Mouse (Mus musculus) kidney, embryonic 16.5 days (tissue): ENCODE data around the gene Stard3nl. TPM values are rescaled to one million over a fixed set of nuclear protein-coding genes. Genes with fewer than 3 reads are reported as not detected.

ENCODE experiments used
- ATAC-seq: fragments of 200-750 bp; cut with Nextera tagmentation; 2 replicates; pipeline ENCODE4 v1.8.0; 2017; ENCODE audit warnings: moderate TSS enrichment; ENCODE audit not compliant: low FRiP score, low TSS enrichment
- H3K27ac ChIP-seq: fragments of 300-500 bp; sonication (generic); 2 replicates; pipeline ENCODE4 v1.5.1; 2014; ENCODE audit warnings: low read length
- H3K27me3 ChIP-seq: fragments of 300-500 bp; sonication (generic); 2 replicates; pipeline ENCODE4 v1.6.1; 2014; ENCODE audit warnings: low read length, control low read depth, mixed read lengths; ENCODE audit not compliant: insufficient read depth
- H3K36me3 ChIP-seq: fragments of 300-500 bp; sonication (generic); 2 replicates; pipeline ENCODE4 v1.6.1; 2014; ENCODE audit warnings: low read length, control low read depth, mixed read lengths; ENCODE audit not compliant: insufficient read depth
- H3K4me1 ChIP-seq: fragments of 300-500 bp; sonication (generic); 2 replicates; pipeline ENCODE4 v1.6.1; 2014; ENCODE audit warnings: low read length, control low read depth, mixed read lengths; ENCODE audit not compliant: insufficient read depth
- H3K4me2 ChIP-seq: fragments of 300-500 bp; sonication (generic); replicated peaks from 2 replicates; pipeline ENCODE4 v1.6.1; 2014; ENCODE audit warnings: low read depth, low read length
- H3K4me3 ChIP-seq: fragments of 300-500 bp; sonication (generic); 2 replicates; pipeline ENCODE4 v1.5.1; 2014; ENCODE audit warnings: mild to moderate bottlenecking, low read length
- H3K9ac ChIP-seq: fragments of 300-500 bp; sonication (generic); replicated peaks from 2 replicates; pipeline ENCODE4 v1.6.1; 2014; ENCODE audit warnings: low read length
- H3K9me3 ChIP-seq: fragments of 300-500 bp; sonication (generic); 2 replicates; pipeline ENCODE4 v1.6.1; 2016; ENCODE audit warnings: low read length, control low read depth
- WGBS: fragments of 180-500 bp; shearing (Covaris S2); extraction: QIAGEN DNeasy Blood & Tissue Kit; methylation state at CpG from one replicate; pipeline ENCODE4 v1.1.7; 2014; 5-methylcytosine and 5-hydroxymethylcytosine counted together
- polyA plus RNA-seq: library from polyadenylated mRNA; unstranded; fragments of >200 nt; fragmentation: Nextera tagmentation; extraction: Ambion mirVana; gene quantifications from 2 replicates; pipeline ENCODE4 v1.2.1, GENCODE M21; 2015

Gene Stard3nl
- polyA plus RNA-seq, 1 experiment from 2014 or later, result 109 TPM

DNA sequence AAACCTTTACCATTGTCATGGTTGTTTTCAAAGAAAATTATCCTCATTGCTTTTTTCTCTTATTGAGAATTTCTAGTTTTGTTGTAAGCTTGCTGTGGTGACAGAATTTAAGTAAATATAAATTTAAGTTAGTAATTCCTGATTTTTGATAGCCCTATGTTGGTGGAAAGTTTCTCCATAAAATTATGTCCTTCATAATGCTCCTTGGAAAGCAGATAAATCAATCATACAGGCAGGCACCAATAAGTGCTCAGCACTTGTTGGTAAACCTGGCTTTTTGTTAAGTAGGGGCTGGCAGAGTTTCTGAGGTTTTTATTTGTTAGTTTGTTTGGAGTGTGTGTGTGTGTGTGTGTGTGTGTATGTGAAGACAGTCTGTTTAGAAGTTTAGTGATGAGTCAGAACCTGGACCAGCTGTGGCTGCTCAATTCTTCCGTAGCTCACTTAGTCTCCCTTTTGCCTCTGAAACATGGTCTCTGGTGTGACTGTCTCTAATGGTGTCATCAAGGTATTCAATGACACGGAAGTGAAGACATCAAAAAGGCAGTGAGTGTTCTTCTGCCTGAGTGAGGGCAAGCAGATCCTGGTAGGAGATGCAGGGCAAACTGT, 16.8 kb upstream of the Stard3nl start:
- no peaks in the 10 kb centered on the region for H3K9me3 ChIP-seq
- no peak overlapping the region for H3K4me3 ChIP-seq
- WGBS, result 66% methylated on average over 2 of the region's 2 CpGs
- H3K9ac ChIP-seq, result no peak overlapping the region
- no peaks in the 10 kb centered on the region for H3K4me1 ChIP-seq
- H3K36me3 ChIP-seq, result no peaks in the 10 kb centered on the region
- H3K27ac ChIP-seq, result no peak overlapping the region
- H3K4me2 ChIP-seq, result no peak overlapping the region
- no peaks in the 10 kb centered on the region for H3K27me3 ChIP-seq
- no peak for ATAC-seq

- no peak overlapping the region for H3K4me2 ChIP-seq
- WGBS, result 76% methylated on average over 5 of the region's 5 CpGs
- no peak overlapping the region for H3K27ac ChIP-seq
- H3K4me3 ChIP-seq, result no peak overlapping the region
- no peaks in the 10 kb centered on the region for H3K9me3 ChIP-seq
- no peak for ATAC-seq
- no peaks in the 10 kb centered on the region for H3K4me1 ChIP-seq
- H3K9ac ChIP-seq, result no peak overlapping the region
- H3K27me3 ChIP-seq, result no peaks in the 10 kb centered on the region
- H3K36me3 ChIP-seq, result no peaks in the 10 kb centered on the region
These were observed 16.3 kb upstream of the Stard3nl start for GRCm38 (mm10) chr13:19411886-19412285.

DNA sequence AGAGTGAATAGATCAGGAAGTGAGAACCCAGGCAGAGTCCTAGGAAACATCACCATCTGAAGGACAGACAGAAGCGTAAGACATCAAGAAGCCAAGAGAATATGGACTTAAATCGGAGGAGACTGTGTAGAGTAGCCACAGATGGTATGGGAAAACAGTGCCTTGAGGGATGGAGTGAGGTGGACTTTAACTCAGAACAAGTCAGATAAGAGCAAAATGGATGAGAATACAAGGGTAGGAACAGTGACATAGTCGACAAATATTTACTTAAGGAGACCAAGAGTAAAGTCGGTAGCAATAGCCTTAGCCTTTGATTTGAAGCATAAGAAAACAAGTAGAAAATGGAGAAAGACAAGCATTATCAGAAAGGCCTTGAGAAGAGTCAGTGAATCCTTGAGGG, 15.1 kb upstream of the Stard3nl start:
- WGBS, result 91% methylated on average over 4 of the region's 4 CpGs
- Histone ChIP-seq H3K27ac (no peak overlapping the region), H3K9me3 (no peaks in the 10 kb centered on the region), H3K4me1 (no peaks in the 10 kb centered on the region), H3K9ac (no peak overlapping the region), H3K4me3 (no peak overlapping the region), H3K27me3 (no peaks in the 10 kb centered on the region), H3K36me3 (no peaks in the 10 kb centered on the region), H3K4me2 (no peak overlapping the region)
- ATAC-seq, result no peak

GRCm38 (mm10) chr13:19407953-19408352, 12.4 kb upstream of the Stard3nl start:
- H3K36me3 ChIP-seq, result no peaks in the 10 kb centered on the region
- H3K27ac ChIP-seq, result no peak overlapping the region
- H3K4me1 ChIP-seq, result no peaks in the 10 kb centered on the region
- H3K4me3 ChIP-seq, result no peak overlapping the region
- no peaks in the 10 kb centered on the region for H3K9me3 ChIP-seq
- no peak overlapping the region for H3K9ac ChIP-seq
- no peaks in the 10 kb centered on the region for H3K27me3 ChIP-seq
- no peak overlapping the region for H3K4me2 ChIP-seq
- no peak for ATAC-seq
- 90% methylated on average over 2 of the region's 2 CpGs for WGBS

GRCm38 (mm10) chr13:19404623-19405022, 9.0 kb upstream of the Stard3nl start:
- no peaks in the 10 kb centered on the region for H3K36me3 ChIP-seq
- H3K27ac ChIP-seq, result no peak overlapping the region
- no peak for ATAC-seq
- no peak overlapping the region for H3K4me2 ChIP-seq
- WGBS, result 72% methylated on average over 2 of the region's 2 CpGs
- H3K4me1 ChIP-seq, result no peaks in the 10 kb centered on the region
- no peak overlapping the region for H3K9ac ChIP-seq
- H3K27me3 ChIP-seq, result no peaks in the 10 kb centered on the region
- H3K9me3 ChIP-seq, result no peaks in the 10 kb centered on the region
- H3K4me3 ChIP-seq, result no peak overlapping the region

GRCm38 (mm10) chr13:19394798-19395687, 552 bp downstream of the Stard3nl start:
- Histone ChIP-seq H3K27ac (peak overlapping the region; percentile 63), H3K4me2 (peak overlapping the region; percentile 55), H3K27me3 (no peaks in the 10 kb centered on the region), H3K9ac (peak overlapping the region; percentile 80), H3K9me3 (no peaks in the 10 kb centered on the region), H3K36me3 (no peaks in the 10 kb centered on the region), H3K4me3 (peak overlapping the region; percentile 61), H3K4me1 (peaks cover 30% of the 10 kb centered on the region)
- ATAC-seq, result peak; percentile 84
- under 1% methylated on average over 25 of the region's 25 CpGs for WGBS

- 15% methylated on average over 4 of the region's 4 CpGs for WGBS
- no peaks in the 10 kb centered on the region for H3K27me3 ChIP-seq
- no peak overlapping the region for H3K27ac ChIP-seq
- no peaks in the 10 kb centered on the region for H3K9me3 ChIP-seq
- peak overlapping the region; percentile 20 for H3K4me3 ChIP-seq
- no peak overlapping the region for H3K9ac ChIP-seq
- H3K36me3 ChIP-seq, result no peaks in the 10 kb centered on the region
- peak; percentile 68 for ATAC-seq
- H3K4me1 ChIP-seq, result peaks cover 30% of the 10 kb centered on the region
- H3K4me2 ChIP-seq, result peak overlapping the region; percentile 46
These were observed 1.4 kb downstream of the Stard3nl start for GRCm38 (mm10) chr13:19394171-19394570.

DNA sequence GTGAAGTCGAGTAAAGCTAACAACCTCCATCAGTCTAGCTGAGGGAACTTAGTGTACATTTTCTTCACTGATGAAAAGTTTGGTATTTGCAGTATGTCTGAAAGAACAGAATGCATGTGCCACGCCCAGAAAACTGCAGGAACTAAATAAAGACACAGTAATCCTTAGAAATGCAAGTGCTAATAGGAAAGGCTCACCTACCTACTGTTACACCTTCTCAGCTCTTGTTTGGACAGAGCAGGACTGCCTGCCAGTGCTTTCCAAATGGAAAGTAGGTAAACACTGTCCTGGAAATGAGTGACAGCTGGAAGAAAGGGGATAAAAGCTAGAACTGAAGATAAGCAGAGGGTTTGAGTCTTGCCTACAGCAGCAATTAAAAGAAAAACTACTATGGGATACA, 1.9 kb downstream of the Stard3nl start:
- whole genome bisulfite sequencing, result 73% methylated on average over 2 of the region's 2 CpGs
- Histone ChIP-seq H3K9me3 (no peaks in the 10 kb centered on the region), H3K4me2 (peak overlapping the region; percentile 46), H3K27ac (no peak overlapping the region), H3K9ac (no peak overlapping the region), H3K4me1 (peaks cover 30% of the 10 kb centered on the region), H3K36me3 (no peaks in the 10 kb centered on the region), H3K27me3 (no peaks in the 10 kb centered on the region), H3K4me3 (peak overlapping the region; percentile 20; the same call in 1 of the 2 replicates)
- no peak for ATAC-seq

DNA sequence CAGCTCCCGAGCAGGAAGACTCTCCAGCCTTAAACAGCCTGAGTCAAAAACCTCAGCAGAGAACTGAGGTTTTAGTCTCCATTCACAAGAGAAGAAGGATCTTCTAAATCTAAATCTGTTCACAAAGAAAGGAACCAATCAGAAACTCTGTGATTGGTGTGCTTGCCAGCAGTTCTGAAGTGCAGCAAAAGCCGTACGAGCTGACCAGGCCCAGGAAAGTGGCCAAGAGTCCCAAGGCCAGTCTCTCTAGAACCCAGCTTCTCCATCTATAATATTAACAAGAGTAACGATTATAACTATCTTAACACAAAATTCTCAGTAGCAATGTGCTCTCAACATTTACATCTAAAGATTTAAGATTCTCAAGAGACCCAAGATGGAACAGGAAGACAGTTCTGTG, 4.0 kb downstream of the Stard3nl start:
- WGBS, result 71% methylated on average over 4 of the region's 4 CpGs
- no peak for ATAC-seq

GRCm38 (mm10) chr13:19390296-19390695, 5.3 kb downstream of the Stard3nl start:
- H3K4me2 ChIP-seq, result no peak overlapping the region
- H3K4me3 ChIP-seq, result no peak overlapping the region
- WGBS, result 67% methylated on average over 4 of the region's 4 CpGs
- ATAC-seq, result no peak
- no peak overlapping the region for H3K9ac ChIP-seq
- H3K9me3 ChIP-seq, result no peaks in the 10 kb centered on the region
- no peak overlapping the region for H3K27ac ChIP-seq
- H3K36me3 ChIP-seq, result no peaks in the 10 kb centered on the region
- H3K4me1 ChIP-seq, result peaks cover 26% of the 10 kb centered on the region
- no peaks in the 10 kb centered on the region for H3K27me3 ChIP-seq

More for the DNA sequence above, 4.0 kb downstream of the Stard3nl start:
- no peak overlapping the region for H3K9ac ChIP-seq
- H3K4me3 ChIP-seq, result no peak overlapping the region
- no peaks in the 10 kb centered on the region for H3K9me3 ChIP-seq
- H3K4me2 ChIP-seq, result no peak overlapping the region
- peaks cover 29% of the 10 kb centered on the region for H3K4me1 ChIP-seq
- no peaks in the 10 kb centered on the region for H3K27me3 ChIP-seq
- no peaks in the 10 kb centered on the region for H3K36me3 ChIP-seq
- 0 out of 2 replicates have a peak overlapping the region, but pooled peaks have one; percentile 45 for H3K27ac ChIP-seq
